Mouse (Mus musculus): ENCODE measurements around the gene Clcf1. TPM values are rescaled to one million over a fixed set of nuclear protein-coding genes. Genes with fewer than 3 reads are reported as not detected.

Gene Clcf1
- polyA plus RNA-seq, 1 experiment from 2014 or later = 0.74 TPM

GRCm38 (mm10) chr19:4227894-4228678, 14.0 kb downstream of the Clcf1 start:
- H3K4me1 ChIP-seq = peaks cover 19% of the 10 kb centered on the region
- no peaks in the 10 kb centered on the region for H3K9me3 ChIP-seq (replicated peaks)
- H3K27me3 ChIP-seq (ENCODE audit: low read depth, poor library complexity, severe bottlenecking) = peaks cover 32% of the 10 kb centered on the region
- no peak overlapping the region for H3K27ac ChIP-seq (replicated peaks)
- no peaks in the 10 kb centered on the region for H3K36me3 ChIP-seq
- H3K4me3 ChIP-seq = no peak overlapping the region
- 24% methylated on average over 8 of the region's 8 CpGs for WGBS
- peak; percentile 67 for DNase-seq (ENCODE audit: low spot score)

- no peak for DNase-seq (ENCODE audit: low spot score)
- 68% methylated on average over 4 of the region's 4 CpGs for WGBS
- H3K9me3 ChIP-seq (replicated peaks) = no peaks in the 10 kb centered on the region
These were observed 14.9 kb downstream of the Clcf1 start for GRCm38 (mm10) chr19:4228891-4229290.

GRCm38 (mm10) chr19:4229451-4230076, 15.5 kb downstream of the Clcf1 start:
- Histone ChIP-seq H3K27me3 (ENCODE audit: low read depth, poor library complexity, severe bottlenecking) (peaks cover 32% of the 10 kb centered on the region), H3K4me1 (peaks cover 19% of the 10 kb centered on the region), H3K9me3 (replicated peaks) (no peaks in the 10 kb centered on the region), H3K36me3 (no peaks in the 10 kb centered on the region), H3K27ac (replicated peaks) (no peak overlapping the region), H3K4me3 (no peak overlapping the region)
- DNase-seq (ENCODE audit: low spot score) = no peak
- 49% methylated on average over 9 of the region's 9 CpGs for WGBS

More at GRCm38 (mm10) chr19:4228891-4229290, 14.9 kb downstream of the Clcf1 start:
- no peak overlapping the region for H3K27ac ChIP-seq (replicated peaks)
- no peak overlapping the region for H3K4me3 ChIP-seq
- H3K36me3 ChIP-seq = no peaks in the 10 kb centered on the region
- H3K4me1 ChIP-seq = peaks cover 19% of the 10 kb centered on the region
- peaks cover 32% of the 10 kb centered on the region for H3K27me3 ChIP-seq (ENCODE audit: low read depth, poor library complexity, severe bottlenecking)

- 79% methylated on average over 8 of the region's 8 CpGs for WGBS
- no peaks in the 10 kb centered on the region for H3K9me3 ChIP-seq (replicated peaks)
- H3K36me3 ChIP-seq = no peaks in the 10 kb centered on the region
- peaks cover 32% of the 10 kb centered on the region for H3K27me3 ChIP-seq (ENCODE audit: low read depth, poor library complexity, severe bottlenecking)
- H3K27ac ChIP-seq (replicated peaks) = 0 out of 2 replicates have a peak overlapping the region, but pooled peaks have one; percentile 33
- H3K4me1 ChIP-seq = peaks cover 19% of the 10 kb centered on the region
- DNase-seq (ENCODE audit: low spot score) = no peak
- H3K4me3 ChIP-seq = no peak overlapping the region
These were observed 16.4 kb downstream of the Clcf1 start for GRCm38 (mm10) chr19:4230415-4230814.

- Histone ChIP-seq H3K36me3 (no peaks in the 10 kb centered on the region), H3K4me1 (peaks cover 19% of the 10 kb centered on the region), H3K27me3 (ENCODE audit: low read depth, poor library complexity, severe bottlenecking) (peaks cover 32% of the 10 kb centered on the region), H3K4me3 (peak within 1 kb of the TSS; percentile 78), H3K9me3 (replicated peaks) (no peaks in the 10 kb centered on the region), H3K27ac (replicated peaks) (peak within 1 kb of the TSS; percentile 86)
- DNase-seq (ENCODE audit: low spot score) = peak; percentile 92
- WGBS = 12% methylated on average over 26 of the region's 26 CpGs
These were observed 17.5 kb downstream of the Clcf1 start, which contains the start of gene Pold4 for GRCm38 (mm10) chr19:4231253-4232185. Gene Pold4, plus strand, starts transcription at chr19:4231899.

GRCm38 (mm10) chr19:4232186-4232572, 18.1 kb downstream of the Clcf1 start:
- Histone ChIP-seq H3K36me3 (no peaks in the 10 kb centered on the region), H3K27ac (replicated peaks) (peak overlapping the region; percentile 86), H3K4me3 (peak overlapping the region; percentile 78), H3K9me3 (replicated peaks) (no peaks in the 10 kb centered on the region), H3K4me1 (peaks cover 19% of the 10 kb centered on the region), H3K27me3 (ENCODE audit: low read depth, poor library complexity, severe bottlenecking) (peaks cover 27% of the 10 kb centered on the region)
- WGBS = 82% methylated on average over 2 of the region's 2 CpGs
- no peak for DNase-seq (ENCODE audit: low spot score)

- no peak for DNase-seq (ENCODE audit: low spot score)
- H3K36me3 ChIP-seq = no peaks in the 10 kb centered on the region
- peak overlapping the region; percentile 78; the same call in 1 of the 2 replicates for H3K4me3 ChIP-seq
- H3K27me3 ChIP-seq (ENCODE audit: low read depth, poor library complexity, severe bottlenecking) = peaks cover 23% of the 10 kb centered on the region
- H3K4me1 ChIP-seq = peaks cover 19% of the 10 kb centered on the region
- WGBS = 78% methylated on average over 7 of the region's 7 CpGs
- H3K9me3 ChIP-seq (replicated peaks) = no peaks in the 10 kb centered on the region
- no peak overlapping the region for H3K27ac ChIP-seq (replicated peaks)
These were observed 18.6 kb downstream of the Clcf1 start for GRCm38 (mm10) chr19:4232651-4233050.

- Histone ChIP-seq H3K4me3 (no peak overlapping the region), H3K27me3 (ENCODE audit: low read depth, poor library complexity, severe bottlenecking) (peaks cover 11% of the 10 kb centered on the region), H3K9me3 (replicated peaks) (no peaks in the 10 kb centered on the region), H3K4me1 (peaks cover 16% of the 10 kb centered on the region), H3K27ac (replicated peaks) (no peak overlapping the region), H3K36me3 (no peaks in the 10 kb centered on the region)
- DNase-seq (ENCODE audit: low spot score) = no peak
- WGBS = 82% methylated on average over 4 of the region's 4 CpGs
These were observed 20.5 kb downstream of the Clcf1 start for GRCm38 (mm10) chr19:4234548-4234947.

GRCm38 (mm10) chr19:4240247-4240668, 26.2 kb downstream of the Clcf1 start:
- no peaks in the 10 kb centered on the region; the same call in 1 of the 2 replicates for H3K4me1 ChIP-seq
- WGBS = 64% methylated on average over 8 of the region's 8 CpGs
- no peaks in the 10 kb centered on the region for H3K36me3 ChIP-seq
- H3K9me3 ChIP-seq (replicated peaks) = no peaks in the 10 kb centered on the region
- no peak for DNase-seq (ENCODE audit: low spot score)
- H3K4me3 ChIP-seq = no peak overlapping the region
- H3K27me3 ChIP-seq (ENCODE audit: low read depth, poor library complexity, severe bottlenecking) = no peaks in the 10 kb centered on the region
- no peak overlapping the region for H3K27ac ChIP-seq (replicated peaks)

- no peak overlapping the region for H3K27ac ChIP-seq (replicated peaks)
- DNase-seq (ENCODE audit: low spot score) = no peak
- H3K9me3 ChIP-seq (replicated peaks) = no peaks in the 10 kb centered on the region
- no peaks in the 10 kb centered on the region for H3K27me3 ChIP-seq (ENCODE audit: low read depth, poor library complexity, severe bottlenecking)
- no peak overlapping the region for H3K4me3 ChIP-seq
- no peaks in the 10 kb centered on the region for H3K36me3 ChIP-seq
- WGBS = 71% methylated on average over 3 of the region's 3 CpGs
- no peaks in the 10 kb centered on the region for H3K4me1 ChIP-seq
These were observed 28.4 kb downstream of the Clcf1 start for GRCm38 (mm10) chr19:4242416-4242815.

- Histone ChIP-seq H3K36me3 (no peaks in the 10 kb centered on the region), H3K27me3 (ENCODE audit: low read depth, poor library complexity, severe bottlenecking) (no peaks in the 10 kb centered on the region), H3K4me3 (no peak overlapping the region), H3K4me1 (no peaks in the 10 kb centered on the region), H3K27ac (replicated peaks) (no peak overlapping the region), H3K9me3 (replicated peaks) (no peaks in the 10 kb centered on the region)
- 87% methylated on average over 6 of the region's 6 CpGs for WGBS
- no peak for DNase-seq (ENCODE audit: low spot score)
These were observed 30.7 kb downstream of the Clcf1 start for GRCm38 (mm10) chr19:4244775-4245174.

- DNase-seq (ENCODE audit: low spot score) = no peak
- 58% methylated on average over 1 of the region's 1 CpGs for WGBS
These were observed 33.0 kb downstream of the Clcf1 start for GRCm38 (mm10) chr19:4247010-4247409.

More at GRCm38 (mm10) chr19:4247010-4247409, 33.0 kb downstream of the Clcf1 start:
- H3K4me3 ChIP-seq = no peak overlapping the region
- no peak overlapping the region for H3K27ac ChIP-seq (replicated peaks)
- no peaks in the 10 kb centered on the region for H3K27me3 ChIP-seq (ENCODE audit: low read depth, poor library complexity, severe bottlenecking)
- no peaks in the 10 kb centered on the region for H3K9me3 ChIP-seq (replicated peaks)
- H3K4me1 ChIP-seq = no peaks in the 10 kb centered on the region
- H3K36me3 ChIP-seq = no peaks in the 10 kb centered on the region

Measured in midbrain, embryonic 10.5 days (tissue).